Mouse (Mus musculus) hindbrain, embryonic 14.5 days (tissue): ENCODE results near the gene Get4. TPM values are rescaled to one million over a fixed set of nuclear protein-coding genes. Genes with fewer than 3 reads are reported as not detected.

Experiments used
- ATAC-seq: fragments of 200-750 bp; cut with Nextera tagmentation; 2 replicates; pipeline ENCODE4 v1.8.0; 2017; ENCODE audit warnings: moderate number of reproducible peaks, mild to moderate bottlenecking, moderate TSS enrichment, moderate library complexity; ENCODE audit not compliant: low FRiP score
- DNase-seq: peaks from one replicate; pipeline ENCODE4 v3.0.0-alpha.2; 2015; ENCODE audit warnings: low spot score
- H3K27ac ChIP-seq: fragments of 300-500 bp; sonication (generic); 2 replicates; pipeline ENCODE4 v1.5.1; 2014; ENCODE audit warnings: mild to moderate bottlenecking, moderate library complexity
- H3K27me3 ChIP-seq: fragments of 300-500 bp; sonication (generic); 2 replicates; pipeline ENCODE4 v1.6.1; 2014; ENCODE audit warnings: mild to moderate bottlenecking, low read length, mixed read lengths; ENCODE audit not compliant: control insufficient read depth, insufficient read depth
- H3K36me3 ChIP-seq: fragments of 300-500 bp; sonication (generic); replicated peaks from 2 replicates; pipeline ENCODE4 v1.6.1; 2014; ENCODE audit not compliant: control insufficient read depth, insufficient read depth
- H3K4me1 ChIP-seq: fragments of 300-500 bp; sonication (generic); replicated peaks from 2 replicates; pipeline ENCODE4 v1.6.1; 2014; ENCODE audit warnings: antibody characterized with exemption, low read length, mixed read lengths; ENCODE audit not compliant: control insufficient read depth, insufficient read depth
- H3K4me2 ChIP-seq: fragments of 300-500 bp; sonication (generic); replicated peaks from 2 replicates; pipeline ENCODE4 v1.6.1; 2014; ENCODE audit warnings: mild to moderate bottlenecking, moderate library complexity
- H3K4me3 ChIP-seq: fragments of 300-500 bp; sonication (generic); replicated peaks from 2 replicates; pipeline ENCODE4 v1.5.1; 2014; ENCODE audit warnings: mild to moderate bottlenecking, low read length
- H3K9ac ChIP-seq: fragments of 300-500 bp; sonication (generic); 2 replicates; pipeline ENCODE4 v1.6.1; 2014
- H3K9me3 ChIP-seq: fragments of 300-500 bp; sonication (generic); 2 replicates; pipeline ENCODE4 v1.6.1; 2016; ENCODE audit warnings: low read length; ENCODE audit not compliant: control insufficient read depth
- WGBS: fragments of 180-500 bp; shearing (Covaris S2); extraction: QIAGEN DNeasy Blood & Tissue Kit; methylation state at CpG from one replicate; pipeline ENCODE4 v1.1.7; 2014; 5-methylcytosine and 5-hydroxymethylcytosine counted together
- polyA plus RNA-seq: library from polyadenylated mRNA; unstranded; fragments of >200 nt; fragmentation: Nextera tagmentation; extraction: Ambion mirVana; gene quantifications from 2 replicates; pipeline ENCODE4 v1.2.1, GENCODE M21; 2014

The Get4 gene
- polyA plus RNA-seq, 1 experiment from 2014 or later, result 116 TPM

- ATAC-seq (no peak), DNase-seq (no peak)
- Histone ChIP-seq H3K27me3 (no peaks in the 10 kb centered on the region), H3K27ac (no peak overlapping the region), H3K4me3 (no peak overlapping the region), H3K36me3 (peaks cover 95% of the 10 kb centered on the region), H3K9ac (no peak overlapping the region), H3K4me1 (no peaks in the 10 kb centered on the region), H3K9me3 (no peaks in the 10 kb centered on the region), H3K4me2 (no peak overlapping the region)
- WGBS, result 91% methylated on average over 3 of the region's 3 CpGs
These were observed 20.0 kb upstream of the Get4 start for GRCm38 (mm10) chr5:139232083-139232482.

GRCm38 (mm10) chr5:139234423-139234822 is 17.7 kb upstream of the Get4 start:
- 93% methylated on average over 4 of the region's 4 CpGs for WGBS
- H3K36me3 ChIP-seq, result peaks cover 95% of the 10 kb centered on the region

GRCm38 (mm10) chr5:139237436-139237835 is 14.7 kb upstream of the Get4 start:
- DNase-seq (no peak), ATAC-seq (no peak)
- H3K27me3 ChIP-seq, result no peaks in the 10 kb centered on the region
- H3K9me3 ChIP-seq, result no peaks in the 10 kb centered on the region
- no peak overlapping the region for H3K9ac ChIP-seq
- no peaks in the 10 kb centered on the region for H3K4me1 ChIP-seq
- no peak overlapping the region for H3K4me3 ChIP-seq
- H3K27ac ChIP-seq, result no peak overlapping the region
- H3K4me2 ChIP-seq, result no peak overlapping the region
- H3K36me3 ChIP-seq, result peaks cover 99% of the 10 kb centered on the region
- WGBS, result 91% methylated on average over 4 of the region's 4 CpGs

More at GRCm38 (mm10) chr5:139234423-139234822, 17.7 kb upstream of the Get4 start:
- no peak for ATAC-seq
- Histone ChIP-seq H3K27me3 (no peaks in the 10 kb centered on the region), H3K9me3 (no peaks in the 10 kb centered on the region), H3K4me1 (no peaks in the 10 kb centered on the region), H3K27ac (no peak overlapping the region), H3K4me2 (no peak overlapping the region), H3K9ac (no peak overlapping the region), H3K4me3 (no peak overlapping the region)
- no peak for DNase-seq

- 93% methylated on average over 15 of the region's 15 CpGs for WGBS
- Histone ChIP-seq H3K9ac (no peak overlapping the region), H3K4me2 (no peak overlapping the region), H3K9me3 (no peaks in the 10 kb centered on the region), H3K4me3 (no peak overlapping the region), H3K4me1 (no peaks in the 10 kb centered on the region), H3K27me3 (no peaks in the 10 kb centered on the region), H3K36me3 (peaks cover 100% of the 10 kb centered on the region), H3K27ac (no peak overlapping the region)
- ATAC-seq (no peak), DNase-seq (no peak)
These were observed 10.9 kb upstream of the Get4 start for GRCm38 (mm10) chr5:139241022-139241761.

- H3K4me3 ChIP-seq, result no peak overlapping the region
- peaks cover 100% of the 10 kb centered on the region for H3K36me3 ChIP-seq
- no peak for ATAC-seq
- no peaks in the 10 kb centered on the region for H3K9me3 ChIP-seq
- no peak for DNase-seq
- no peak overlapping the region for H3K4me2 ChIP-seq
- WGBS, result 77% methylated on average over 1 of the region's 1 CpGs
- H3K4me1 ChIP-seq, result no peaks in the 10 kb centered on the region
- no peak overlapping the region for H3K9ac ChIP-seq
- no peak overlapping the region for H3K27ac ChIP-seq
- no peaks in the 10 kb centered on the region for H3K27me3 ChIP-seq
These were observed 8.7 kb upstream of the Get4 start for GRCm38 (mm10) chr5:139243384-139243783.

- no peak overlapping the region for H3K27ac ChIP-seq
- no peak overlapping the region for H3K4me3 ChIP-seq
- no peaks in the 10 kb centered on the region for H3K9me3 ChIP-seq
- DNase-seq (no peak), ATAC-seq (no peak)
- H3K4me2 ChIP-seq, result no peak overlapping the region
- no peak overlapping the region for H3K9ac ChIP-seq
- H3K36me3 ChIP-seq, result peaks cover 78% of the 10 kb centered on the region
- peaks cover 5% of the 10 kb centered on the region; the same call in 1 of the 2 replicates for H3K4me1 ChIP-seq
- 94% methylated on average over 3 of the region's 3 CpGs for WGBS
- no peaks in the 10 kb centered on the region for H3K27me3 ChIP-seq
These were observed 4.4 kb upstream of the Get4 start for GRCm38 (mm10) chr5:139247767-139248166.

- Histone ChIP-seq H3K4me1 (peaks cover 14% of the 10 kb centered on the region), H3K27me3 (no peaks in the 10 kb centered on the region), H3K4me2 (no peak overlapping the region), H3K36me3 (peaks cover 67% of the 10 kb centered on the region), H3K9me3 (no peaks in the 10 kb centered on the region), H3K4me3 (no peak overlapping the region), H3K9ac (no peak overlapping the region), H3K27ac (no peak overlapping the region)
- 79% methylated on average over 3 of the region's 3 CpGs for WGBS
- ATAC-seq, result no peak
- DNase-seq, result no peak
These were observed 3.3 kb upstream of the Get4 start for GRCm38 (mm10) chr5:139248846-139249245.

- no peak for ATAC-seq
- no peak for DNase-seq
- H3K4me2 ChIP-seq, result peak overlapping the region; percentile 92
- WGBS, result 87% methylated on average over 7 of the region's 7 CpGs
- peak overlapping the region; percentile 89; the same call in 1 of the 2 replicates for H3K27ac ChIP-seq
- H3K9ac ChIP-seq, result peak overlapping the region; percentile 76; the same call in 1 of the 2 replicates
- no peaks in the 10 kb centered on the region for H3K9me3 ChIP-seq
- H3K4me1 ChIP-seq, result peaks cover 23% of the 10 kb centered on the region
- peaks cover 43% of the 10 kb centered on the region for H3K36me3 ChIP-seq
- no peaks in the 10 kb centered on the region for H3K27me3 ChIP-seq
- H3K4me3 ChIP-seq, result peak overlapping the region; percentile 65; the same call in 1 of the 2 replicates
These were observed 845 bp upstream of the Get4 start for GRCm38 (mm10) chr5:139251279-139251678.

- DNase-seq (no peak), ATAC-seq (peak; percentile 49)
- Histone ChIP-seq H3K9me3 (no peaks in the 10 kb centered on the region), H3K27ac (peak overlapping the region; percentile 89), H3K36me3 (peaks cover 39% of the 10 kb centered on the region), H3K4me2 (peak overlapping the region; percentile 92), H3K27me3 (no peaks in the 10 kb centered on the region), H3K4me3 (peak overlapping the region; percentile 65), H3K9ac (peak overlapping the region; percentile 76), H3K4me1 (peaks cover 23% of the 10 kb centered on the region)
- WGBS, result 0% methylated on average over 8 of the region's 8 CpGs
These were observed 416 bp upstream of the Get4 start for GRCm38 (mm10) chr5:139251736-139252080.
